Mouse (Mus musculus) ES-Bruce4 (cell line): ENCODE results near the gene Col5a1.

Source experiments
- CTCF ChIP-seq: IDR thresholded peaks from one replicate; pipeline ENCODE4 v1.8.1; 2011; ENCODE audit warnings: low read depth, low read length
- EP300 ChIP-seq: IDR thresholded peaks from 2 replicates; pipeline ENCODE4 v1.6.1; 2011; ENCODE audit warnings: low read depth, low read length; ENCODE audit not compliant: insufficient read depth
- POLR2A ChIP-seq: IDR thresholded peaks from one replicate; pipeline ENCODE4 v1.8.1; 2011; ENCODE audit warnings: low read length; ENCODE audit not compliant: insufficient read depth

DNA sequence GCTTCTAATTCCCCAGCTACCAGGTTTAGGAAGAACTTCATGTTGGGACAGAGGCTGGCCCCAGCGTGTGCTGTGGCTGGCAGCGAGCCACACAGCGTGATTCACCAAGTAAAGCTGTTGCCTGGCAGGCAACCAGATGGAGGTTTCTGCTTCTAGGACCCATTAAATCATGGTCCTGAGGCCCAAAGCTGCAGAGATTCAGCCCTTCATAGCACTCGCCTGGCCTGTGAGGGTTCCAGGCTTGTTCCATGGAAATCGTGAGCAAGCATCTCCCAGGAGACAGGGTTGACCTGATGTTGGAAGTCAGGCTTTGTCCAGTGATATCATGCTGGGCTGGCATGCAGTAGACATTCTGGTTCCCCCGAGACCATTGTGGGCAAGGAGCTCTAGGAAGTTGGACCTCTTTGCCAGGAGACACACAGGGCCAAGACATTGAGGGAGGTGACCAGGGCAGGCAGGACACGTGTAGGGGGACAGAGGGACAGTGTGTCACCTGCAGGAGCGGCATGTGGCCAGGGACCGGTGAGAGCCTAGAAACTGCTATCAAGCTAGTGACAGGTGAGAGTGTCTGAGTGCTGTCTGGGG lies 50.5 kb downstream of the Col5a1 start:
- no peak for TF ChIP-seq POLR2A
- no peak for TF ChIP-seq CTCF
- no peak for TF ChIP-seq EP300
